Mouse (Mus musculus): Measurements from ENCODE around the gene Tle3. TPM values are rescaled to one million over a fixed set of nuclear protein-coding genes. Genes with fewer than 3 reads are reported as not detected.

Tle3 gene
- polyA plus RNA-seq, 1 experiment = 47.2 TPM

GRCm38 (mm10) chr9:61340333-61340732 is 31.8 kb upstream of the Tle3 start:
- TF ChIP-seq CTCF (conservative IDR thresholded peaks at IDR 0.05; ENCODE audit: insufficient read depth, insufficient read length, low read depth, low read length) (no peak), POLR2A (IDR thresholded peaks at IDR 0.05; ENCODE audit: low read depth, low read length) (no peak)
- DNase-seq = peak; percentile 73
- 91% methylated on average over 2 of the region's 2 CpGs for WGBS
- H3K27me3 ChIP-seq (replicated peaks; ENCODE audit: control insufficient read depth, insufficient read depth, low read length) = no peaks in the 10 kb centered on the region
- no peaks in the 10 kb centered on the region for H3K36me3 ChIP-seq (ENCODE audit: control insufficient read depth, insufficient read depth, low read length)
- H3K4me3 ChIP-seq (ENCODE audit: insufficient read depth, low read depth, low read length) = no peak overlapping the region
- no peaks in the 10 kb centered on the region for H3K4me1 ChIP-seq (ENCODE audit: control insufficient read depth, insufficient read depth, low read length)
- H3K27ac ChIP-seq (ENCODE audit: insufficient read depth, low read depth, low read length) = no peak overlapping the region

GRCm38 (mm10) chr9:61342297-61342696 is 29.9 kb upstream of the Tle3 start:
- no peaks in the 10 kb centered on the region for H3K4me1 ChIP-seq (ENCODE audit: control insufficient read depth, insufficient read depth, low read length)
- no peak for TF ChIP-seq POLR2A (IDR thresholded peaks at IDR 0.05; ENCODE audit: low read depth, low read length)
- no peaks in the 10 kb centered on the region for H3K27me3 ChIP-seq (replicated peaks; ENCODE audit: control insufficient read depth, insufficient read depth, low read length)
- no peak overlapping the region for H3K27ac ChIP-seq (ENCODE audit: insufficient read depth, low read depth, low read length)
- DNase-seq = no peak
- H3K4me3 ChIP-seq (ENCODE audit: insufficient read depth, low read depth, low read length) = no peak overlapping the region
- no peaks in the 10 kb centered on the region for H3K36me3 ChIP-seq (ENCODE audit: control insufficient read depth, insufficient read depth, low read length)
- WGBS = 70% methylated on average over 6 of the region's 6 CpGs

- H3K4me1 ChIP-seq (ENCODE audit: control insufficient read depth, insufficient read depth, low read length) = peaks cover 9% of the 10 kb centered on the region; the same call in 1 of the 2 replicates
- no peaks in the 10 kb centered on the region for H3K27me3 ChIP-seq (replicated peaks; ENCODE audit: control insufficient read depth, insufficient read depth, low read length)
- H3K27ac ChIP-seq (ENCODE audit: insufficient read depth, low read depth, low read length) = no peak overlapping the region
- no peak overlapping the region for H3K4me3 ChIP-seq (ENCODE audit: insufficient read depth, low read depth, low read length)
- TF ChIP-seq CTCF (conservative IDR thresholded peaks at IDR 0.05; ENCODE audit: insufficient read depth, insufficient read length, low read depth, low read length) (no peak), POLR2A (IDR thresholded peaks at IDR 0.05; ENCODE audit: low read depth, low read length) (no peak)
- DNase-seq = no peak
- WGBS = 91% methylated on average over 6 of the region's 6 CpGs
- no peaks in the 10 kb centered on the region for H3K36me3 ChIP-seq (ENCODE audit: control insufficient read depth, insufficient read depth, low read length)
Observed at GRCm38 (mm10) chr9:61344684-61345083, 27.5 kb upstream of the Tle3 start.

- no peak overlapping the region for H3K27ac ChIP-seq (ENCODE audit: insufficient read depth, low read depth, low read length)
- 39% methylated on average over 7 of the region's 7 CpGs for WGBS
- peaks cover 20% of the 10 kb centered on the region for H3K4me1 ChIP-seq (ENCODE audit: control insufficient read depth, insufficient read depth, low read length)
- no peak overlapping the region for H3K4me3 ChIP-seq (ENCODE audit: insufficient read depth, low read depth, low read length)
- no peak for DNase-seq
- H3K27me3 ChIP-seq (replicated peaks; ENCODE audit: control insufficient read depth, insufficient read depth, low read length) = no peaks in the 10 kb centered on the region
- no peak for TF ChIP-seq POLR2A (IDR thresholded peaks at IDR 0.05; ENCODE audit: low read depth, low read length)
- TF ChIP-seq CTCF (conservative IDR thresholded peaks at IDR 0.05; ENCODE audit: insufficient read depth, insufficient read length, low read depth, low read length) = no peak
- no peaks in the 10 kb centered on the region for H3K36me3 ChIP-seq (ENCODE audit: control insufficient read depth, insufficient read depth, low read length)
Observed at GRCm38 (mm10) chr9:61347011-61347410, 25.2 kb upstream of the Tle3 start.

GRCm38 (mm10) chr9:61348036-61348435 is 24.1 kb upstream of the Tle3 start:
- Histone ChIP-seq H3K27ac (ENCODE audit: insufficient read depth, low read depth, low read length) (no peak overlapping the region), H3K4me1 (ENCODE audit: control insufficient read depth, insufficient read depth, low read length) (peaks cover 20% of the 10 kb centered on the region), H3K36me3 (ENCODE audit: control insufficient read depth, insufficient read depth, low read length) (no peaks in the 10 kb centered on the region), H3K4me3 (ENCODE audit: insufficient read depth, low read depth, low read length) (no peak overlapping the region), H3K27me3 (replicated peaks; ENCODE audit: control insufficient read depth, insufficient read depth, low read length) (no peaks in the 10 kb centered on the region)
- TF ChIP-seq CTCF (conservative IDR thresholded peaks at IDR 0.05; ENCODE audit: insufficient read depth, insufficient read length, low read depth, low read length) (no peak), POLR2A (IDR thresholded peaks at IDR 0.05; ENCODE audit: low read depth, low read length) (no peak)
- 57% methylated on average over 9 of the region's 9 CpGs for WGBS
- peak; percentile 69 for DNase-seq

GRCm38 (mm10) chr9:61348616-61349015 is 23.6 kb upstream of the Tle3 start:
- H3K36me3 ChIP-seq (ENCODE audit: control insufficient read depth, insufficient read depth, low read length) = no peaks in the 10 kb centered on the region
- no peak overlapping the region for H3K4me3 ChIP-seq (ENCODE audit: insufficient read depth, low read depth, low read length)
- no peak overlapping the region for H3K27ac ChIP-seq (ENCODE audit: insufficient read depth, low read depth, low read length)
- no peak for DNase-seq
- no peak for TF ChIP-seq CTCF (conservative IDR thresholded peaks at IDR 0.05; ENCODE audit: insufficient read depth, insufficient read length, low read depth, low read length)
- TF ChIP-seq POLR2A (IDR thresholded peaks at IDR 0.05; ENCODE audit: low read depth, low read length) = no peak
- no peaks in the 10 kb centered on the region for H3K27me3 ChIP-seq (replicated peaks; ENCODE audit: control insufficient read depth, insufficient read depth, low read length)
- H3K4me1 ChIP-seq (ENCODE audit: control insufficient read depth, insufficient read depth, low read length) = peaks cover 20% of the 10 kb centered on the region
- WGBS = 76% methylated on average over 6 of the region's 6 CpGs

- H3K4me3 ChIP-seq (ENCODE audit: insufficient read depth, low read depth, low read length) = no peak overlapping the region
- no peaks in the 10 kb centered on the region for H3K27me3 ChIP-seq (replicated peaks; ENCODE audit: control insufficient read depth, insufficient read depth, low read length)
- 71% methylated on average over 7 of the region's 7 CpGs for WGBS
- H3K27ac ChIP-seq (ENCODE audit: insufficient read depth, low read depth, low read length) = peak overlapping the region; percentile 68; the same call in 1 of the 2 replicates
- peaks cover 20% of the 10 kb centered on the region for H3K4me1 ChIP-seq (ENCODE audit: control insufficient read depth, insufficient read depth, low read length)
- no peaks in the 10 kb centered on the region for H3K36me3 ChIP-seq (ENCODE audit: control insufficient read depth, insufficient read depth, low read length)
- DNase-seq = peak; percentile 91
- no peak for TF ChIP-seq POLR2A (IDR thresholded peaks at IDR 0.05; ENCODE audit: low read depth, low read length)
Observed at GRCm38 (mm10) chr9:61349697-61350096, 22.5 kb upstream of the Tle3 start.

GRCm38 (mm10) chr9:61351164-61351563 is 21.0 kb upstream of the Tle3 start:
- no peaks in the 10 kb centered on the region for H3K27me3 ChIP-seq (replicated peaks; ENCODE audit: control insufficient read depth, insufficient read depth, low read length)
- H3K4me1 ChIP-seq (ENCODE audit: control insufficient read depth, insufficient read depth, low read length) = peaks cover 20% of the 10 kb centered on the region
- no peak overlapping the region for H3K4me3 ChIP-seq (ENCODE audit: insufficient read depth, low read depth, low read length)
- H3K36me3 ChIP-seq (ENCODE audit: control insufficient read depth, insufficient read depth, low read length) = no peaks in the 10 kb centered on the region
- peak overlapping the region; percentile 68; the same call in 1 of the 2 replicates for H3K27ac ChIP-seq (ENCODE audit: insufficient read depth, low read depth, low read length)
- TF ChIP-seq POLR2A (IDR thresholded peaks at IDR 0.05; ENCODE audit: low read depth, low read length) (no peak), CTCF (conservative IDR thresholded peaks at IDR 0.05; ENCODE audit: insufficient read depth, insufficient read length, low read depth, low read length) (no peak)
- WGBS = 26% methylated on average over 4 of the region's 4 CpGs
- DNase-seq = peak; percentile 97
